Mouse (Mus musculus) bone marrow, adult 2 months (tissue): ENCODE data around the gene Dctn1.

Source experiments
- CTCF ChIP-seq: fragments of 200-500 bp; IDR thresholded peaks from 2 replicates; pipeline ENCODE4 v1.5.1; 2011; ENCODE audit warnings: low read length, control low read depth; ENCODE audit not compliant: control insufficient read depth, insufficient read depth
- POLR2A ChIP-seq: fragments of 200-500 bp; IDR thresholded peaks from 2 replicates; pipeline ENCODE4 v1.6.1; 2011; ENCODE audit warnings: low read depth, mild to moderate bottlenecking, control low read depth, low read length, borderline replicate concordance; ENCODE audit not compliant: control insufficient read depth

DNA sequence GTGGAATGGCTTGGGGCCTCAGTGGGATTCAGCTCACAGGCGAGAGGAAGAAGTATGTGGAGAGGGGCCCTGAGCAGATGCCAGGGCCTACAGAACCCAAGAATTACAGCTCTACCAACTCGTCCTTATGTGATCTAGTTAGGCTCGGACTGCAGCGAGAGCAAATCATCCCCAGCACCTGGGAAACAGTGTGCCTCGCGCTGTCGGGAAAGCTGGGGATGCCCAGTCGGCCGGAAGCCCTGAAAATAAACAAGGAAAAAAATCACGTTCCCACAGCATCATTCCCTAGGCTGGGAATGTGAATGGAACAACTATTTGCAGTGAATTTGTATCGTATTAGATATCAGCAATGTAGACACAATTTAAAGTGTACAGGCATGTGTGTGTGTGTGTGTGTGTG lies 40.6 kb downstream of the Dctn1 start:
- TF ChIP-seq POLR2A (no peak), CTCF (no peak)
